Mouse (Mus musculus): Measurements from ENCODE around the gene Itga6.

- no peak for TF ChIP-seq CTCF (IDR thresholded peaks at IDR 0.05)
- TF ChIP-seq EP300 (IDR thresholded peaks at IDR 0.05): no peak
Measured at GRCm38 (mm10) chr2:71786591-71787155, 41.3 kb downstream of the Itga6 start.

Data from lung, postnatal 0 days (tissue).